Mouse (Mus musculus): ENCODE measurements at regions not wholly inside any gene's neighbourhood (a gene's known extent, or its start where the extent isn't known, plus 50 kb on each side); places are given as distances from the start of the nearest gene placed in this dataset.

- no peak for DNase-seq
These were observed 535.2 kb downstream of the Fgf9 start for GRCm38 (mm10) chr14:58605529-58605928.

- no peak for DNase-seq
These were observed 528.5 kb downstream of the Fgf9 start for GRCm38 (mm10) chr14:58598867-58599266.

- DNase-seq = no peak
These were observed 527.5 kb downstream of the Fgf9 start for GRCm38 (mm10) chr14:58597810-58598209.

- DNase-seq = no peak
These were observed 526.6 kb downstream of the Fgf9 start for GRCm38 (mm10) chr14:58596936-58597335.

- DNase-seq = no peak
These were observed 511.5 kb downstream of the Fgf9 start for GRCm38 (mm10) chr14:58581806-58582205.

GRCm38 (mm10) chr14:58570021-58570420, 499.7 kb downstream of the Fgf9 start:
- no peak for DNase-seq

GRCm38 (mm10) chr14:58567472-58567871, 497.1 kb downstream of the Fgf9 start:
- DNase-seq = no peak

- DNase-seq = no peak
These were observed 492.7 kb downstream of the Fgf9 start for GRCm38 (mm10) chr14:58563082-58563481.

GRCm38 (mm10) chr14:58550785-58551184, 480.4 kb downstream of the Fgf9 start:
- no peak for DNase-seq

- DNase-seq = no peak
These were observed 475.4 kb downstream of the Fgf9 start for GRCm38 (mm10) chr14:58545778-58546177.

GRCm38 (mm10) chr14:58543140-58543767, 472.9 kb downstream of the Fgf9 start:
- DNase-seq = peak in 1 of 2 experiments; percentile 7

GRCm38 (mm10) chr14:58538135-58538534, 467.8 kb downstream of the Fgf9 start:
- no peak for DNase-seq

- DNase-seq = peak; percentile 19 to 23
These were observed 450.7 kb downstream of the Fgf9 start for GRCm38 (mm10) chr14:58520976-58521549.

- no peak for DNase-seq
These were observed 450.0 kb downstream of the Fgf9 start for GRCm38 (mm10) chr14:58520384-58520783.

GRCm38 (mm10) chr14:58519086-58519485, 448.7 kb downstream of the Fgf9 start:
- no peak for DNase-seq

GRCm38 (mm10) chr14:58516543-58516942, 446.2 kb downstream of the Fgf9 start:
- no peak for DNase-seq

- no peak for DNase-seq
These were observed 441.8 kb downstream of the Fgf9 start for GRCm38 (mm10) chr14:58512177-58512576.

- peak; percentile 4 to 13 for DNase-seq
These were observed 441.2 kb downstream of the Fgf9 start for GRCm38 (mm10) chr14:58511571-58511985.

GRCm38 (mm10) chr14:58510790-58511189, 440.4 kb downstream of the Fgf9 start:
- peak; percentile 20 to 28 for DNase-seq

GRCm38 (mm10) chr14:58509106-58509505, 438.8 kb downstream of the Fgf9 start:
- DNase-seq = no peak

GRCm38 (mm10) chr14:58506490-58506889, 436.1 kb downstream of the Fgf9 start:
- no peak for DNase-seq

GRCm38 (mm10) chr14:58505841-58506240, 435.5 kb downstream of the Fgf9 start:
- peak; percentile 52 to 62 for DNase-seq

GRCm38 (mm10) chr14:58502890-58503289, 432.5 kb downstream of the Fgf9 start:
- peak in 1 of 2 experiments; percentile 1 for DNase-seq

GRCm38 (mm10) chr14:58500014-58500413, 429.7 kb downstream of the Fgf9 start:
- DNase-seq = no peak

All from adrenal gland, postnatal 36 days (tissue).